Mouse (Mus musculus): ENCODE results near the gene Dap3.
"Not testable (repeated sequence)": the region's sequence is repeated elsewhere in the genome, so short reads cannot be mapped to it uniquely, and the experiment has no call there.

Gene Dap3

GRCm38 (mm10) chr3:88912585-88912984 is 38.4 kb downstream of the Dap3 start:
- no peak for DNase-seq

GRCm38 (mm10) chr3:88906393-88907159 is 44.4 kb downstream of the Dap3 start:
- DNase-seq = no peak

- DNase-seq = no peak
These were observed 45.2 kb downstream of the Dap3 start for GRCm38 (mm10) chr3:88905741-88906140.

GRCm38 (mm10) chr3:88905209-88905608 is 45.8 kb downstream of the Dap3 start:
- no peak for DNase-seq

GRCm38 (mm10) chr3:88904803-88905202 is 46.2 kb downstream of the Dap3 start:
- DNase-seq = no peak

GRCm38 (mm10) chr3:88893011-88893410 is 58.0 kb downstream of the Dap3 start:
- DNase-seq = not testable (repeated sequence)

- not testable (repeated sequence) for DNase-seq
These were observed 68.4 kb downstream of the Dap3 start for GRCm38 (mm10) chr3:88882536-88882935.
